Mouse (Mus musculus) cerebellum, postnatal 4 days (tissue): ENCODE results near the gene Ddx6.

Source experiments
- DNase-seq, 2 experiments: peaks; one replicate each; pipeline ENCODE4 v3.0.0; 2022; ENCODE audit warnings: low spot score in 2 of 2, mixed read lengths in 1 of 2

The Ddx6 gene

GRCm38 (mm10) chr9:44640646-44641357 lies 36.1 kb downstream of the Ddx6 start:
- DNase-seq, result no peak

- DNase-seq, result no peak
Observed at GRCm38 (mm10) chr9:44641616-44642015, 36.9 kb downstream of the Ddx6 start.

- DNase-seq, result no peak
Observed at GRCm38 (mm10) chr9:44643103-44643502, 38.4 kb downstream of the Ddx6 start.

- no peak for DNase-seq
Observed at GRCm38 (mm10) chr9:44644186-44644585, 39.5 kb downstream of the Ddx6 start.

GRCm38 (mm10) chr9:44645481-44645880 lies 40.8 kb downstream of the Ddx6 start:
- DNase-seq, result peak in 1 of 2 experiments; percentile 48

- no peak for DNase-seq
Observed at GRCm38 (mm10) chr9:44645924-44646323, 41.2 kb downstream of the Ddx6 start.

GRCm38 (mm10) chr9:44646366-44646765 lies 41.7 kb downstream of the Ddx6 start:
- DNase-seq, result no peak

GRCm38 (mm10) chr9:44647026-44647425 lies 42.3 kb downstream of the Ddx6 start:
- no peak for DNase-seq

- DNase-seq, result no peak
Observed at GRCm38 (mm10) chr9:44647656-44648055, 43.0 kb downstream of the Ddx6 start.

GRCm38 (mm10) chr9:44648881-44649281 lies 44.2 kb downstream of the Ddx6 start:
- DNase-seq, result no peak

GRCm38 (mm10) chr9:44652027-44652426 lies 47.3 kb downstream of the Ddx6 start:
- DNase-seq, result peak; percentile 56 to 78

- no peak for DNase-seq
Observed at GRCm38 (mm10) chr9:44653896-44654295, 49.2 kb downstream of the Ddx6 start.

GRCm38 (mm10) chr9:44655098-44656066 lies 50.7 kb downstream of the Ddx6 start:
- DNase-seq, result peak in 1 of 2 experiments; percentile 61

- DNase-seq, result no peak
Observed at GRCm38 (mm10) chr9:44663706-44664105, 59.0 kb downstream of the Ddx6 start.

- no peak for DNase-seq
Observed at GRCm38 (mm10) chr9:44671416-44671815, 66.7 kb downstream of the Ddx6 start.

GRCm38 (mm10) chr9:44672291-44672865 lies 67.7 kb downstream of the Ddx6 start:
- DNase-seq, result no peak

GRCm38 (mm10) chr9:44673005-44673404 lies 68.3 kb downstream of the Ddx6 start, which contains the start of gene Treh:
Treh (plus strand) TSS chr9:44673233.
- no peak for DNase-seq

GRCm38 (mm10) chr9:44678288-44678871 lies 73.7 kb downstream of the Ddx6 start:
- no peak for DNase-seq

- DNase-seq, result no peak
Observed at GRCm38 (mm10) chr9:44679565-44679964, 74.9 kb downstream of the Ddx6 start.

GRCm38 (mm10) chr9:44683046-44683445 lies 78.4 kb downstream of the Ddx6 start:
- no peak for DNase-seq

GRCm38 (mm10) chr9:44685346-44686330 lies 80.9 kb downstream of the Ddx6 start:
- DNase-seq, result peak; percentile 69 to 90
